Mouse (Mus musculus): ENCODE data around the gene Clcnkb. TPM values are rescaled to one million over a fixed set of nuclear protein-coding genes. Genes with fewer than 3 reads are reported as not detected.

Gene Clcnkb
- polyA plus RNA-seq, 1 experiment from 2014 or later: not detected

DNA sequence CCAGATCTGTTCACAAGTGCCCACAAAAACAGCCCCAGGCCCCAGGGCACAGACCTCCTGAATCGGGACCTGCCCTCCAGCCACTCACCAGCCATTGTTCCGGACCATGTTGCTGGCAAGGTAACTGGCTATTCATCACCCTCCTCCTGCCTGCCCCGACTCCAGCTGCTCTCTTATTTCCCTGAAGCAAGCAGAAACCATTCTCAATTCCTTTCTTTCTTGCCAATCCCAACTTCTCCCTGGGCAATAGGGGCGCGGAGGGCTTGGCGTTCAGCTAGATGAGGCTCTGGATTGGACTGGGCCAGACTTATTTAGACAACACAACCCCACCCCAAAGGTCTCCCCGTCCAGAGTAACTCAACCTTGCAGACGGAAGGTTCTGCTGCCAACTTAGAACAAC is 36.1 kb downstream of the Clcnkb start:
- Histone ChIP-seq H3K9me3 (replicated peaks) (no peaks in the 10 kb centered on the region), H3K27ac (replicated peaks) (no peak overlapping the region), H3K4me2 (no peak overlapping the region), H3K36me3 (replicated peaks) (no peaks in the 10 kb centered on the region), H3K4me3 (replicated peaks) (no peak overlapping the region), H3K27me3 (peaks cover 52% of the 10 kb centered on the region), H3K4me1 (replicated peaks) (peaks cover 6% of the 10 kb centered on the region; the same call in 1 of the 2 replicates), H3K9ac (no peak overlapping the region)
- WGBS (ENCODE audit: insufficient replicate concordance): 55% methylated on average over 8 of the region's 8 CpGs
- ATAC-seq (ENCODE audit: insufficient read depth): no peak

DNA sequence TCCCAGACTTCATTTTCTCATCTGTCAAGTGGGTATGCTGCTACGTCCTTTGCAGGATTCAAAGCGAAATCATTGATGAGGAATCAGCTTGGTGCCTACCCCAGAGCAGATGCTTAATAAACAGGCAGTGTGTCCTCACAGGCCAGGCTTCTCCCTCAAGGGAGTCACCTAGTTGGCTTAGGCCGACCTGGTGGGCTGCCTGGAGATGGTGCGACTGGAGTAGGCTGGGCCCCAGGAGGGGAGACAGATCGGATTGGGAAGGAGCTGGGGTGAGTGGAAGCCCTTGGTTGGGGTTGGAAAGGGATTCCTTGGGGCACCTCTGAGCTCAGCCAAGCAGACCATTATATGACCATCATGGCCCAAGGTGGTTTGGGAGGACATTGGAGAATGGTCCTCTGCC is 43.4 kb downstream of the Clcnkb start:
- Histone ChIP-seq H3K27me3 (peaks cover 27% of the 10 kb centered on the region), H3K4me3 (replicated peaks) (no peak overlapping the region), H3K4me2 (no peak overlapping the region), H3K36me3 (replicated peaks) (no peaks in the 10 kb centered on the region), H3K27ac (replicated peaks) (no peak overlapping the region), H3K4me1 (replicated peaks) (peaks cover 3% of the 10 kb centered on the region; the same call in 1 of the 2 replicates), H3K9me3 (replicated peaks) (no peaks in the 10 kb centered on the region), H3K9ac (no peak overlapping the region)
- 65% methylated on average over 5 of the region's 5 CpGs for WGBS (ENCODE audit: insufficient replicate concordance)
- ATAC-seq (ENCODE audit: insufficient read depth): no peak

- Histone ChIP-seq H3K4me1 (replicated peaks) (peaks cover 3% of the 10 kb centered on the region; the same call in 1 of the 2 replicates), H3K27me3 (peaks cover 67% of the 10 kb centered on the region), H3K9ac (no peak within 1 kb of the TSS), H3K36me3 (replicated peaks) (no peaks in the 10 kb centered on the region), H3K4me2 (peak within 1 kb of the TSS; percentile 70), H3K4me3 (replicated peaks) (peak within 1 kb of the TSS; percentile 46), H3K27ac (replicated peaks) (no peak within 1 kb of the TSS), H3K9me3 (replicated peaks) (no peaks in the 10 kb centered on the region)
- no peak for ATAC-seq (ENCODE audit: insufficient read depth)
- WGBS (ENCODE audit: insufficient replicate concordance): 3% methylated on average over 68 of the region's 71 CpGs
Observed at GRCm38 (mm10) chr4:141367997-141368791, 47.6 kb downstream of the Clcnkb start, which contains the start of gene Fam131c. TSS of gene Fam131c (plus strand) at chr4:141368220.

DNA sequence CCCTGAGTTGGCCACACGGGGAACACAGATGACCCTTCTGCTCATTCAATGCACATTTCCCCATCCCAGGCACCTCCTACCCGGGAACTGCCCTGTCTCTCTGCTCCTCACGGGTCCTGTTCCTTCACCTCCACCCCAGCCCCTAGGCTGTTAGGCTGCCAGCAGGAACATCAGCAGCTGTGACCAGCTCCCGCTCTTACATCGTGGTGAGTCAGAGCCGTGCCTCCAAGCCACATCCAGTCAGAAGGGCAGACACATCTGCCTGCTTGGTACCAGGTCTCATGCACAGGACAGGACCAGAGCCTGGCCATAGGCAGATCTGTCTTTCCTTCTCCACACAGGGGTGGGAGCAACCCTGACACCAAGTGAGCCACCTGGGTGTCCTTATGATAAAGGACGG is 49.9 kb downstream of the Clcnkb start:
- peaks cover 10% of the 10 kb centered on the region; the same call in 1 of the 2 replicates for H3K4me1 ChIP-seq (replicated peaks)
- no peaks in the 10 kb centered on the region for H3K36me3 ChIP-seq (replicated peaks)
- H3K27me3 ChIP-seq: peaks cover 84% of the 10 kb centered on the region
- no peak overlapping the region for H3K27ac ChIP-seq (replicated peaks)
- H3K4me3 ChIP-seq (replicated peaks): no peak overlapping the region
- WGBS (ENCODE audit: insufficient replicate concordance): 38% methylated on average over 7 of the region's 7 CpGs
- H3K9me3 ChIP-seq (replicated peaks): no peaks in the 10 kb centered on the region
- H3K4me2 ChIP-seq: no peak overlapping the region
- no peak for ATAC-seq (ENCODE audit: insufficient read depth)
- H3K9ac ChIP-seq: no peak overlapping the region

DNA sequence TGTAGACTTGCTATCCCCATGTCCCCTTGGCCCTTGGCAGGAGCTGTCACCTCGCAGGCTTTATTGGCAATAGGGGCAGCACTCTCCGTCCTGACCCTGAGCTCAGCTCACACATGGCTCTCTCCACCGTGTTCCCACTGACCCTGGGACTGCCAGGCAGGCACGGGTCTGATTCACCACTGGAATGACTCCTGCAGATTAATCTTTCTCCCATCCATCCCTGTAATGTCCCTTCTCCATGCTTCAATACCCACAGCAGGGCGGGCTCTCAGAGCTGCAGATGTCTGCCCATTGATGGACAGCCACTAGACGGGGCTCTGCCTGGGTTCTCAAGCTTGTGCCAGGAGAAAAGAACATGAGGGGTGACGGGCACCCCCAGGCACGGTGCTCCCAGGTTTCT is 50.7 kb downstream of the Clcnkb start:
- Histone ChIP-seq H3K9me3 (replicated peaks) (no peaks in the 10 kb centered on the region), H3K36me3 (replicated peaks) (no peaks in the 10 kb centered on the region), H3K4me2 (no peak overlapping the region), H3K27ac (replicated peaks) (no peak overlapping the region), H3K4me1 (replicated peaks) (peaks cover 10% of the 10 kb centered on the region; the same call in 1 of the 2 replicates), H3K27me3 (peaks cover 84% of the 10 kb centered on the region), H3K4me3 (replicated peaks) (no peak overlapping the region), H3K9ac (no peak overlapping the region)
- no peak for ATAC-seq (ENCODE audit: insufficient read depth)
- WGBS (ENCODE audit: insufficient replicate concordance): 48% methylated on average over 8 of the region's 8 CpGs

- peaks cover 63% of the 10 kb centered on the region for H3K27me3 ChIP-seq
- H3K9me3 ChIP-seq (replicated peaks): no peaks in the 10 kb centered on the region
- H3K4me2 ChIP-seq: no peak overlapping the region
- no peaks in the 10 kb centered on the region for H3K36me3 ChIP-seq (replicated peaks)
- 22% methylated on average over 11 of the region's 11 CpGs for WGBS (ENCODE audit: insufficient replicate concordance)
- ATAC-seq (ENCODE audit: insufficient read depth): peak; percentile 47; the same call in 1 of the 2 replicates
- H3K27ac ChIP-seq (replicated peaks): no peak overlapping the region
- peaks cover 7% of the 10 kb centered on the region; the same call in 1 of the 2 replicates for H3K4me1 ChIP-seq (replicated peaks)
- H3K9ac ChIP-seq: no peak overlapping the region
- H3K4me3 ChIP-seq (replicated peaks): no peak overlapping the region
Observed at GRCm38 (mm10) chr4:141362937-141363548, 52.8 kb downstream of the Clcnkb start.

GRCm38 (mm10) chr4:141360846-141361245 is 55.0 kb downstream of the Clcnkb start:
- no peaks in the 10 kb centered on the region for H3K9me3 ChIP-seq (replicated peaks)
- no peak for ATAC-seq (ENCODE audit: insufficient read depth)
- H3K36me3 ChIP-seq (replicated peaks): no peaks in the 10 kb centered on the region
- peaks cover 7% of the 10 kb centered on the region; the same call in 1 of the 2 replicates for H3K4me1 ChIP-seq (replicated peaks)
- H3K27ac ChIP-seq (replicated peaks): no peak overlapping the region
- H3K4me2 ChIP-seq: no peak overlapping the region
- H3K27me3 ChIP-seq: peaks cover 41% of the 10 kb centered on the region
- no peak overlapping the region for H3K9ac ChIP-seq
- H3K4me3 ChIP-seq (replicated peaks): no peak overlapping the region
- 20% methylated on average over 7 of the region's 7 CpGs for WGBS (ENCODE audit: insufficient replicate concordance)

DNA sequence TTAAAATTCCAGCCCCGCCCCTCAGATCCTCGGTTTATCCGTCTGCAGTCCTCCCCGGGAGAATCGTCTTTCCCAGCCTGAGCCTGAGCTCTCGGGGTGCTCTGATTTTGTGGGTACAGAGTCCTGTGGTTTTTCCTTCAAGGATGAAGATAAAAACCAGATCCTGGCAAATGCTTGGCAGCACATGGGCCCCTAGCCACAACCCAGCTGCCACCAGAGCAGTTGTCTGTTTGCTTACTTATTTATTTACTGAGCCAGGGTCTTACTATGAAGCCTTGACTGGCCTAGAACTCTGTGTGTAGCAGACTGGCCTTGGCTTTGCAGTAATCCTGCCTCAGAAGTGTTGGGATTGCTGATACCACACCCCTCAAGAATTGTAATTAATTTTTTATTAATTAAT is 56.6 kb downstream of the Clcnkb start:
- no peak for ATAC-seq (ENCODE audit: insufficient read depth)
- no peaks in the 10 kb centered on the region for H3K36me3 ChIP-seq (replicated peaks)
- H3K4me1 ChIP-seq (replicated peaks): peaks cover 7% of the 10 kb centered on the region; the same call in 1 of the 2 replicates
- WGBS (ENCODE audit: insufficient replicate concordance): 76% methylated on average over 6 of the region's 6 CpGs
- no peak overlapping the region for H3K4me3 ChIP-seq (replicated peaks)
- H3K27me3 ChIP-seq: peaks cover 24% of the 10 kb centered on the region
- no peak overlapping the region for H3K9ac ChIP-seq
- no peaks in the 10 kb centered on the region for H3K9me3 ChIP-seq (replicated peaks)
- no peak overlapping the region for H3K4me2 ChIP-seq
- no peak overlapping the region for H3K27ac ChIP-seq (replicated peaks)

GRCm38 (mm10) chr4:141357811-141358210 is 58.0 kb downstream of the Clcnkb start:
- no peaks in the 10 kb centered on the region for H3K36me3 ChIP-seq (replicated peaks)
- H3K4me2 ChIP-seq: no peak overlapping the region
- H3K4me3 ChIP-seq (replicated peaks): no peak overlapping the region
- H3K9ac ChIP-seq: no peak overlapping the region
- H3K27ac ChIP-seq (replicated peaks): no peak overlapping the region
- peaks cover 4% of the 10 kb centered on the region; the same call in 1 of the 2 replicates for H3K4me1 ChIP-seq (replicated peaks)
- H3K9me3 ChIP-seq (replicated peaks): no peaks in the 10 kb centered on the region
- no peak for ATAC-seq (ENCODE audit: insufficient read depth)
- peaks cover 14% of the 10 kb centered on the region for H3K27me3 ChIP-seq

All from liver, embryonic 15.5 days (tissue).